Mouse (Mus musculus): ENCODE data around the gene Cela2a. TPM values are rescaled to one million over a fixed set of nuclear protein-coding genes. Genes with fewer than 3 reads are reported as not detected.

The Cela2a gene
- total RNA-seq (2023), result 1 to 10 TPM in 1 of 2 experiments, not detected in 1; 2.8 TPM

DNA sequence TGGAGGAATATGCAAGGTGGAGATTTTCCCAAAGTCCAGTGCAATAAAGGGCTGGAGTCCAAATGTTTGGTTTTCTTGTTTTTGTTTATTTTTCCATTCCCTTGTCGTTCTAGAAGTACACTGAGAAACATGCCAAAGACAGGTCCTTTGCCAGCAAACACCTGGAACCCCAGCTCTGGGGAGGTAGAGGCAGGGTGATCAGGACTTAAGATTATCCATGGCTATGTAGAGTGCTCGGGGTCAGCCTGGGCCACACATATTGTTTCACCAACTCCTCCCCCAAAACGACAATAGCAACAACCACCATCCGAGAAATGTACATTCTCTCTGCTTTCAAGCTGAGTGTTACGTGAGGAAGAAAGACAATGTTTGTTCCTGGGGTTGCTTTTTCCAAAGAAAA, at the start of gene Cela2a:
Gene Cela2a (minus strand): TSS at position 101 of the 400 bp plus-strand sequence.

DNA sequence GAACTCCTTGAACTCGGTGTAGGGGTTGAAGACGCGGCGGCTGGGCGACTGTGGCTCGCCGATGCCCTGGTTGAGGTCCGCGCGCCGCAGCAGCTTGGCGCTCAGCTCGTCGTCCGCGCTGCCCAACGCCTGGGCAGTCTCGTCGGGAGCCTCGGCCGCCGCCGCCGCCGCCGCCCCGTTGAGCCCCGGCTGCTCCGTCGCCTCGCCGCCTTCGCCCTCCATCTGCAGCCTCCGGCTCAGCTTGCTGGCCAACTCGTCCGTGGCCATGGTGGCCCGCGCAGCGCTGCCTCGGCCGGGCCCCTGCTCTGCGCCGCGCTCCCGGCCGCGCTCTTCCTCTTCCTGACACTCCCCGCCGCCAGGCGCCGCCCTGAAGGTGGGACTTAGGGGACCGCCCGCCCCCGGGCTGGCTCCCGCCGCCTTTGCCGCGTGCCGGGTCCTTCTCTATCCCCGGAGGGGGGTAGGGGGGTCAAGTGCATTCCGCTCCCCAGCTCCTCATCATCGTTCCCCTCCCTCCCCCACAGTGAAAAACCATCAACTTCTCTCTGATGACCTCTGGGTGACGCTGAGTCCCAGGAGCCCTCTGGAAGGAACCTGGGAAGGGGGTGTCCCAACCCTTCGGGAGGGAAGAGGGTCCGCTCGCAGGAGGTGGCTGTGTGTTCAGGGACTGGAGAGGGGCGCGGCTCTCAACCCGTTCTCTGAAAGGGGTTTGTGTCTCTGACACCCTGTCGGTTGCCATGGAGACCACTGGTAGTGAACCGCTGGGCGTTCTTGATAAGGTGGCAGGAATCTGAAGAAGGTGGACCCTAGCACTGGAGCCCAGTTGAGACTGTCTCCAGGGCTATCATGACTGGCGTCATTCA, 48.9 kb upstream of the Cela2a start, which contains the start of gene Efhd2:
Gene Efhd2 (minus strand): TSS at position 320 of the 860 bp plus-strand sequence.

DNA sequence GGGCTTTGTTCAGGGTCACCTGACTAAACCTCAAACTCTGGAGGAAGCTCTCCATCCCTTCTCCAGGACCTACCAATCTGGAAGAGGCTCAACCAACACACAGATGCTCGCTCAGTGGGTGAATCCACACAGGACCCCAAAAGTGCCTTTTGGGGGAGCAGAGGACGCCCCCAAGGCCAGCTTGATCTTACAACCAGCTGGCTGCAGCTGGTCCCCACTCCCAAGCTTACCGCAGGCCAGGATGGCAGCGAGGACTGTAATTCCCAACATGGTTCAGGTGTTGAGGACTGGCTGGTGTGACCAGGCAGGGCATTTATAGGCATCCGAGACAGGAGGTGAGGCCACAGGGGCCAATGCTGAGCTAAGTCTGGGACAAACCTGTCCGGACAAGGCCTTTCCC, 20.0 kb upstream of the Cela2a start, which contains the start of gene Ctrc:
Gene Ctrc (minus strand): TSS at position 361 of the 400 bp plus-strand sequence.

DNA sequence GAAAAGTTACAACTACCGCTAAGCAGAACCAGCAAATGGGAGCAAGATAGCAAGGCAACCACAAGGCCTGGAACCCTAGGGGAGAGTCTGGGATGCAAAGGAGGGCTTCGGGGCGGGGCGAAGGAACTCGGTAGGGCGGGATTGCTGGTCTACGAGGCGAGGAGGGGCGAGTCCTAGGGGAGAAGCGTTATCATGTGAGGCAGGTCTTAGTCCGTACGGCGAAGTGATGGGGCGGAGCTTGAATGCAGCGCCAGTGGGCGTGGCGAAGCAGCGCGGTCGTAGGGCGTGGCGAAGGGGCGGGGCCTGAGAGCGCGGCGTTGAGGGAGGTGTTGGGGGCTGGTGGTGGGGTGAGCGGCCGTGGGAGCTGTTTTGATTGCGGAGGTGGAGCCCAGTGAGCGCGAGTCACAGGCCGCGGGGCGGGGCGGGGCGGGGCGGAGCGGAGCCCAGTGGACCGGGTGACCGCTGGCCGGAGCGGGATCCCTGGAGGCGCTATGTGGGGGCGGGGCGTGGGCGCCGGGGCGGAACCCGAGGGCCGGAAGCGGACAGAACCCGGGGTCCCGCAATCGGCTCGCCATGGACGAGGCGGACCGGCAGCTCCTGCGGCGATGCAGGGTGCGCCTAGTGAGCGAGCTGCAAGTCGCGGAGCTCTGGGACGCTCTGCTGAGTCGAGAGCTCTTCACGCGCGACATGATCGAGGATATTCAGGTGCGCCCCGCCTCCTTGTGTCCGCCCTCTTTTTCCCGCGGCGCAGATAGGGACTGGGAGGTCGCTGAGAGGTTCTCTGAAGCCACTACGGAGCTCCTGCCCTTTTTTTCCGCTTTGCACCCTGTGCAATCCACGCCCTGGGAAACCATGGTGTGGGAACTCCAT, 32.4 kb downstream of the Cela2a start, which contains the start of gene Casp9:
Gene Casp9 (plus strand): TSS at position 331 of the 870 bp plus-strand sequence.

DNA sequence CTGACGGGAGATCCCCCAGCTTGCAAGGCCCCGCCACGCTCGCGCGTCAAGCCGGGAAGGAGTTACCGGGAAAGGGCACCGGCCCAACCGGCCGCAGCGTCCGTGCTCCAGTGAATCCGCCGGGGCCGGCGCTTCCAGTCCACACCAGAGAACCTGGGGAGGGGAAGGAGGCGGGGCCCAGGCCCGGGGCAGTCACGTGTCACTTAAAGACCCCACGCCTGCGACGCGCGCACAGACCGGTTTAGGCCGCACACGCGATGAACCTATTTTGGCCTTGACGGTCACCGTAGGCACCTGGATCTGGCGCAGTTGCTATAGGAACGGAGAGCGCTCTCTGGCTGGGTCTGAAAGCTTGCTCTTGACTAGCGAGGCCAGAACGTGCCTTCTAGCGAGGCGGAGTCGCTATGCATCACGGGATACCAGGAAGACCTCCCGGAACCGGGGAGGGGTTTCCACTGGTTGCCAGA, 35.4 kb downstream of the Cela2a start, which contains the start of gene Dnajc16:
Gene Dnajc16 (minus strand): TSS at position 408 of the 467 bp plus-strand sequence.

Other genes with a start within 250 kb of the Cela2a start
- gene Fblim1, start 220.1 kb downstream of the Cela2a start, total RNA-seq (2023), result 1 to 10 TPM; 6.3 to 6.5 TPM
- gene Tmem82, start 207.5 kb downstream of the Cela2a start, total RNA-seq (2023), result under 1 TPM in 1 of 2 experiments, not detected in 1; 0.70 TPM
- gene Slc25a34, start 202.3 kb downstream of the Cela2a start, total RNA-seq (2023), result under 1 TPM; 0.39 to 0.42 TPM
- 10 to 100 TPM; 84.6 to 96.6 TPM for gene Plekhm2, start 161.3 kb downstream of the Cela2a start, total RNA-seq (2023)
- gene Rsc1a1, start 140.6 kb downstream of the Cela2a start, total RNA-seq (2023), result 1 to 10 TPM; 1.6 to 4.5 TPM
- gene Ddi2, start 102.7 kb downstream of the Cela2a start, total RNA-seq (2023), result 100 to 1,000 TPM in 1 of 2 experiments, 10 to 100 TPM in 1; 86.3 to 109 TPM
- not detected for gene Agmat, start 79.5 kb downstream of the Cela2a start, total RNA-seq (2023)
- 10 to 100 TPM; 10.7 to 13.2 TPM for gene Dnajc16, start 35.2 kb downstream of the Cela2a start, total RNA-seq (2023)
- gene Casp9, start 32.5 kb downstream of the Cela2a start, total RNA-seq (2023), result 10 to 100 TPM; 27.7 to 30.9 TPM
- not detected for gene Ctrc, start 20.2 kb upstream of the Cela2a start, total RNA-seq (2023)
- 100 to 1,000 TPM; 233 to 254 TPM for gene Efhd2, start 48.8 kb upstream of the Cela2a start, total RNA-seq (2023)
- 1 to 10 TPM; 1.5 to 1.6 TPM for gene Fhad1, start 188.9 kb upstream of the Cela2a start, total RNA-seq (2023)

Data from monocyte, adult 59 days (primary cell).